Mouse (Mus musculus) liver, postnatal 0 days (tissue): ENCODE results near the gene Spata18.

Source experiments
- CTCF ChIP-seq: sonication (generic); IDR thresholded peaks from 2 replicates; pipeline ENCODE4 v1.5.1; 2016; ENCODE audit warnings: antibody characterized with exemption, low read depth
- EP300 ChIP-seq: IDR thresholded peaks from 2 replicates; pipeline ENCODE4 v1.6.1; 2016; ENCODE audit warnings: antibody characterized with exemption, low read depth, mild to moderate bottlenecking

DNA sequence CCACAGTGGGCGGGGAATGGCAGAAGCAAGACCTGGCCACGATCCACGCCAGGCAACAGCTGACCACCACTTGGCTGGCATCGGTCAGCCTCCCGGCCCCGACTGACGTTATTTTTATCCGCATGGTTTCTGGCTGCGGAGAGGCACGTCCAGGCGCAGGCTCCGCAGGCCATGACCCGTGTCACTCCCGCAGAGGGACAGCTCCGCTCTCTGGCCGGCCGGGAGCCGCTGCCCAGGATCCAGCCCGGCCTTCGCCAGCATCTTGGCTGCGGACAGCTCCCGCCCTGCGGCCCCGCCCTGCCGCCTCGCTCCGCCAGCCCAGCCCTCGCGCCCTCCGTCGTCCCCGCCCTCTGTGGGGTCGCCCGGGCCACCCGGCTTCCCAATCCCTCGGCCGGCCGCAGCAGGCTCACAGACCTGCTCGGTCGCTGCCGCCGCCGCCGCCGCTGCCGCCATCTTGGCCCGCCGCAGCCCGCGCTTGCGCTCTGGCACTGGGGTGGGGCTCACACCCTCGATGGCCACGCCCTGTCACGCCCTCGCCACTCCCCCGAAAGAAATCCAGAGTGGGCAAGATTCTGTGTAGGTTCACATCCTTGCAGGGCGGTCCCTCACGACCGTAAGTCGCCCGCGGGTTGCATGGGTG lies 3.8 kb upstream of the Spata18 start, which contains the start of gene Sgcb:
- no peak for TF ChIP-seq CTCF
- no peak for TF ChIP-seq EP300
